Mouse (Mus musculus) ES-E14 (cell line): ENCODE data around the gene Ivd.
A peak's percentile ranks its signal among the peaks of the same experiment; 100 is the strongest.

Experiments used
- HCFC1 ChIP-seq: IDR thresholded peaks from 2 replicates; pipeline ENCODE4 v1.6.1; 2012; ENCODE audit warnings: low read length, inconsistent platforms, borderline replicate concordance; ENCODE audit not compliant: insufficient read depth
- MAFK ChIP-seq: IDR thresholded peaks from 2 replicates; pipeline ENCODE4 v1.6.1; 2014; ENCODE audit warnings: mild to moderate bottlenecking, low read depth, low read length, inconsistent platforms; ENCODE audit not compliant: insufficient read depth
- ZC3H11A ChIP-seq: IDR thresholded peaks from 2 replicates; pipeline ENCODE4 v1.6.1; 2012; ENCODE audit warnings: low read depth, mild to moderate bottlenecking, inconsistent platforms, low read length, borderline replicate concordance

DNA sequence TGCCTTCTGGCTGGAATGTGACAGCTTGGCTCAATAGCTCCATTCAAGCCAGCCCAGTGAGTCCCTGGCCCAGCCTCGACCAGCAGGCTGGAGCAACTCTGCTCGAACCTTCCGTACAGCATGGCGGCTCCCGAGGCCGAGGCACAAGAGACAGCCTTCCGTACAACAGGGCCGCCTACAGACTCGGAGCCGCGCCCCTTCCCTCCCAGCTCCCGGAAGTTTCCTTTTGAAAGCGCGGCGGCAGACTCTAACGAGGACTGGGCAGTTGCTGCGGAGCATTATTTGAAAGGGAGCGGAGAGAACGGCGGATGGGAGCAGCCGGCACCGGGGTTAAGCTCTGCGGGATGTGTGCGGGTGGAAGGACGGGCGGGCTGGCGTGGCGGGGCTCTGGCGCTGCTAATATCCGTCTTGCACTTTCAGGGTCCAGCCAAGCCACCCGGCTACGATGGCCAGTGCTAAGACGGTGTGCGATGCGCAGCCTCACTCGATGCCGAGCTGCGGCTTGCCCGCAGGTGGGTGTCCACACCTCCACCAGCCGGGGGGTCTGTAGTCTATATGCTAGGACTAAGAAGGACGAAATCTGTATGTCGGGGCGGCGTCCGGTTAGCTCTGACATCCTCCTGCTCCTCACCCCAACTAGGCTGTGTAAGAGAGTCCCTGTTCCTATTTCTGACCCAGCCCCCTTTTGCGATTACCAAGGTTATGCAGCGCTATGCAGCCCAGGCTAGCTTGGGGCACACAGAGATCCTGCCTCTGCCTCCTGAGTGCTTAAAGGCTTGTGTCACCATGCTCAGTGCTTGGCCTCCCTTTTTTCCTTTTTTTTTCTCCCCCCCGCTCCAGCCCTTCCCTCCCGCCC, 47.5 kb upstream of the Ivd start, which contains the start of gene Knstrn:
- TF ChIP-seq ZC3H11A (no peak), MAFK (no peak), HCFC1 (peak; percentile 92)
